Mouse (Mus musculus): ENCODE results near the gene Zfp574. TPM values are rescaled to one million over a fixed set of nuclear protein-coding genes. Genes with fewer than 3 reads are reported as not detected.

Zfp574 gene
- polyA plus RNA-seq, 1 experiment, result 11.3 TPM

GRCm38 (mm10) chr7:25129390-25129979 lies 57.1 kb downstream of the Zfp574 start:
- 4% methylated on average over 13 of the region's 13 CpGs for WGBS
- Histone ChIP-seq H3K4me3 (replicated peaks; ENCODE audit: control insufficient read depth, low read depth, low read length) (peak overlapping the region; percentile 58), H3K4me1 (ENCODE audit: control insufficient read depth, insufficient read depth, low read length) (peaks cover 6% of the 10 kb centered on the region), H3K27ac (ENCODE audit: control insufficient read depth, insufficient read depth, low read depth, low read length, poor library complexity) (peak overlapping the region; percentile 88)
- TF ChIP-seq CTCF (IDR thresholded peaks at IDR 0.05; ENCODE audit: control insufficient read depth, insufficient read depth, low read length), result no peak
- no peak for TF ChIP-seq POLR2A (IDR thresholded peaks at IDR 0.05; ENCODE audit: borderline replicate concordance, control insufficient read depth, low read depth, low read length)

GRCm38 (mm10) chr7:25130565-25130964 lies 58.2 kb downstream of the Zfp574 start:
- Histone ChIP-seq H3K4me3 (replicated peaks; ENCODE audit: control insufficient read depth, low read depth, low read length) (peak overlapping the region; percentile 31), H3K27ac (ENCODE audit: control insufficient read depth, insufficient read depth, low read depth, low read length, poor library complexity) (no peak overlapping the region), H3K4me1 (ENCODE audit: control insufficient read depth, insufficient read depth, low read length) (peaks cover 6% of the 10 kb centered on the region)
- TF ChIP-seq POLR2A (IDR thresholded peaks at IDR 0.05; ENCODE audit: borderline replicate concordance, control insufficient read depth, low read depth, low read length), result no peak
- no peak for TF ChIP-seq CTCF (IDR thresholded peaks at IDR 0.05; ENCODE audit: control insufficient read depth, insufficient read depth, low read length)
- 51% methylated on average over 11 of the region's 11 CpGs for WGBS

GRCm38 (mm10) chr7:25131247-25131646 lies 58.9 kb downstream of the Zfp574 start:
- peaks cover 6% of the 10 kb centered on the region for H3K4me1 ChIP-seq (ENCODE audit: control insufficient read depth, insufficient read depth, low read length)
- WGBS, result 66% methylated on average over 11 of the region's 11 CpGs
- H3K27ac ChIP-seq (ENCODE audit: control insufficient read depth, insufficient read depth, low read depth, low read length, poor library complexity), result no peak overlapping the region
- TF ChIP-seq CTCF (IDR thresholded peaks at IDR 0.05; ENCODE audit: control insufficient read depth, insufficient read depth, low read length) (no peak), POLR2A (IDR thresholded peaks at IDR 0.05; ENCODE audit: borderline replicate concordance, control insufficient read depth, low read depth, low read length) (no peak)
- peak overlapping the region; percentile 82 for H3K4me3 ChIP-seq (replicated peaks; ENCODE audit: control insufficient read depth, low read depth, low read length)

- TF ChIP-seq CTCF (IDR thresholded peaks at IDR 0.05; ENCODE audit: control insufficient read depth, insufficient read depth, low read length), result no peak
- peak; percentile 37; the same call in 1 of the 2 replicates for TF ChIP-seq POLR2A (IDR thresholded peaks at IDR 0.05; ENCODE audit: borderline replicate concordance, control insufficient read depth, low read depth, low read length)
- Histone ChIP-seq H3K4me1 (ENCODE audit: control insufficient read depth, insufficient read depth, low read length) (peaks cover 6% of the 10 kb centered on the region), H3K27ac (ENCODE audit: control insufficient read depth, insufficient read depth, low read depth, low read length, poor library complexity) (peak overlapping the region; percentile 61), H3K4me3 (replicated peaks; ENCODE audit: control insufficient read depth, low read depth, low read length) (peak overlapping the region; percentile 82)
- 1% methylated on average over 25 of the region's 25 CpGs for WGBS
These were observed 60.1 kb downstream of the Zfp574 start for GRCm38 (mm10) chr7:25132318-25132960.

Other genes with a start within 250 kb of the Zfp574 start
- 43.4 TPM in 1 of 2 replicates, not detected in the other for gene Gm9844, start 210.4 kb upstream of the Zfp574 start, polyA plus RNA-seq (2011; ENCODE audit: insufficient read depth, insufficient read length, low replicate concordance, missing spikeins)
- not detected in 2 replicates for gene Lypd4, start 202.6 kb upstream of the Zfp574 start, polyA plus RNA-seq (2011; ENCODE audit: insufficient read depth, insufficient read length, low replicate concordance, missing spikeins)
- not detected in 2 replicates for gene Dmrtc2, start 202.5 kb upstream of the Zfp574 start, polyA plus RNA-seq (2011; ENCODE audit: insufficient read depth, insufficient read length, low replicate concordance, missing spikeins)
- 866 and 1,228 TPM in 2 replicates for gene Rps19, start 188.2 kb upstream of the Zfp574 start, polyA plus RNA-seq (2011; ENCODE audit: insufficient read depth, insufficient read length, low replicate concordance, missing spikeins)
- 82.1 and 126 TPM in 2 replicates for gene Cd79a, start 175.2 kb upstream of the Zfp574 start, polyA plus RNA-seq (2011; ENCODE audit: insufficient read depth, insufficient read length, low replicate concordance, missing spikeins)
- 178 and 354 TPM in 2 replicates for gene Arhgef1, start 169.7 kb upstream of the Zfp574 start, polyA plus RNA-seq (2011; ENCODE audit: insufficient read depth, insufficient read length, low replicate concordance, missing spikeins)
- not detected in 2 replicates for gene Gm4881, start 128.1 kb upstream of the Zfp574 start, polyA plus RNA-seq (2011; ENCODE audit: insufficient read depth, insufficient read length, low replicate concordance, missing spikeins)
- 31.0 and 76.4 TPM in 2 replicates for gene Rabac1, start 99.8 kb upstream of the Zfp574 start, polyA plus RNA-seq (2011; ENCODE audit: insufficient read depth, insufficient read length, low replicate concordance, missing spikeins)
- gene Atp1a3, start 66.6 kb upstream of the Zfp574 start, polyA plus RNA-seq (2011; ENCODE audit: insufficient read depth, insufficient read length, low replicate concordance, missing spikeins), result 6.1 and 13.9 TPM in 2 replicates
- 7.3 and 9.7 TPM in 2 replicates for gene Grik5, start 221 bp upstream of the Zfp574 start, polyA plus RNA-seq (2011; ENCODE audit: insufficient read depth, insufficient read length, low replicate concordance, missing spikeins)
- gene Pou2f2, start 107.2 kb downstream of the Zfp574 start, polyA plus RNA-seq (2011; ENCODE audit: insufficient read depth, insufficient read length, low replicate concordance, missing spikeins), result 7.8 and 16.8 TPM in 2 replicates
- 66.5 and 109 TPM in 2 replicates for gene Dedd2, start 148.0 kb downstream of the Zfp574 start, polyA plus RNA-seq (2011; ENCODE audit: insufficient read depth, insufficient read length, low replicate concordance, missing spikeins)
- gene Zfp526, start 148.9 kb downstream of the Zfp574 start, polyA plus RNA-seq (2011; ENCODE audit: insufficient read depth, insufficient read length, low replicate concordance, missing spikeins), result 7.2 and 13.9 TPM in 2 replicates
- 53.6 and 56.8 TPM in 2 replicates for gene Gsk3a, start 165.3 kb downstream of the Zfp574 start, polyA plus RNA-seq (2011; ENCODE audit: insufficient read depth, insufficient read length, low replicate concordance, missing spikeins)
- gene Erf, start 178.2 kb downstream of the Zfp574 start, polyA plus RNA-seq (2011; ENCODE audit: insufficient read depth, insufficient read length, low replicate concordance, missing spikeins), result 6.8 and 14.6 TPM in 2 replicates
- 174 and 292 TPM in 2 replicates for gene Cic, start 195.1 kb downstream of the Zfp574 start, polyA plus RNA-seq (2011; ENCODE audit: insufficient read depth, insufficient read length, low replicate concordance, missing spikeins)
- 31.5 and 46.4 TPM in 2 replicates for gene Pafah1b3, start 225.4 kb downstream of the Zfp574 start, polyA plus RNA-seq (2011; ENCODE audit: insufficient read depth, insufficient read length, low replicate concordance, missing spikeins)
- gene Prr19, start 228.8 kb downstream of the Zfp574 start, polyA plus RNA-seq (2011; ENCODE audit: insufficient read depth, insufficient read length, low replicate concordance, missing spikeins), result not detected in 2 replicates
- gene Tmem145, start 233.5 kb downstream of the Zfp574 start, polyA plus RNA-seq (2011; ENCODE audit: insufficient read depth, insufficient read length, low replicate concordance, missing spikeins), result not detected in 2 replicates
- 3.0 and 5.7 TPM in 2 replicates for gene Megf8, start 244.6 kb downstream of the Zfp574 start, polyA plus RNA-seq (2011; ENCODE audit: insufficient read depth, insufficient read length, low replicate concordance, missing spikeins)

Measured in bone marrow, adult 2 months (tissue).